Mouse (Mus musculus): ENCODE data around the gene Dctpp1. TPM values are rescaled to one million over a fixed set of nuclear protein-coding genes. Genes with fewer than 3 reads are reported as not detected.

The Dctpp1 gene
- polyA plus RNA-seq, 1 experiment, result 143 TPM

GRCm38 (mm10) chr7:127287940-127288339 is 27.4 kb upstream of the Dctpp1 start:
- Histone ChIP-seq H3K27me3 (replicated peaks) (peaks cover 6% of the 10 kb centered on the region), H3K4me3 (replicated peaks) (no peak overlapping the region), H3K4me1 (peaks cover 74% of the 10 kb centered on the region), H3K36me3 (replicated peaks; ENCODE audit: low read length) (peaks cover 2% of the 10 kb centered on the region), H3K9me3 (no peaks in the 10 kb centered on the region)
- no peak for TF ChIP-seq GATA1 (IDR thresholded peaks at IDR 0.05; ENCODE audit: borderline replicate concordance, low read length)
- TF ChIP-seq FLI1 (IDR thresholded peaks at IDR 0.05; ENCODE audit: low read length), result no peak

GRCm38 (mm10) chr7:127285154-127285553 is 24.6 kb upstream of the Dctpp1 start:
- H3K4me1 ChIP-seq, result peaks cover 91% of the 10 kb centered on the region
- no peak overlapping the region for H3K4me3 ChIP-seq (replicated peaks)

GRCm38 (mm10) chr7:127282190-127282589 is 21.7 kb upstream of the Dctpp1 start:
- no peaks in the 10 kb centered on the region for H3K36me3 ChIP-seq (replicated peaks; ENCODE audit: low read length)
- H3K4me1 ChIP-seq, result peaks cover 92% of the 10 kb centered on the region
- TF ChIP-seq GATA1 (IDR thresholded peaks at IDR 0.05; ENCODE audit: borderline replicate concordance, low read length) (no peak), FLI1 (IDR thresholded peaks at IDR 0.05; ENCODE audit: low read length) (no peak)
- H3K4me3 ChIP-seq (replicated peaks), result no peak overlapping the region
- no peaks in the 10 kb centered on the region for H3K9me3 ChIP-seq
- H3K27me3 ChIP-seq (replicated peaks), result no peaks in the 10 kb centered on the region

More at GRCm38 (mm10) chr7:127285154-127285553, 24.6 kb upstream of the Dctpp1 start:
- H3K36me3 ChIP-seq (replicated peaks; ENCODE audit: low read length), result peaks cover 2% of the 10 kb centered on the region
- TF ChIP-seq FLI1 (IDR thresholded peaks at IDR 0.05; ENCODE audit: low read length), result no peak
- TF ChIP-seq GATA1 (IDR thresholded peaks at IDR 0.05; ENCODE audit: borderline replicate concordance, low read length), result no peak
- H3K9me3 ChIP-seq, result no peaks in the 10 kb centered on the region
- H3K27me3 ChIP-seq (replicated peaks), result peaks cover under 1% of the 10 kb centered on the region

- TF ChIP-seq GATA1 (IDR thresholded peaks at IDR 0.05; ENCODE audit: borderline replicate concordance, low read length), result no peak; the same call in 2 of the 3 replicates
- TF ChIP-seq FLI1 (IDR thresholded peaks at IDR 0.05; ENCODE audit: low read length), result peak; percentile 30; the same call in 1 of the 2 replicates
- Histone ChIP-seq H3K4me1 (peaks cover 95% of the 10 kb centered on the region), H3K36me3 (replicated peaks; ENCODE audit: low read length) (no peaks in the 10 kb centered on the region), H3K9me3 (no peaks in the 10 kb centered on the region), H3K27me3 (replicated peaks) (no peaks in the 10 kb centered on the region), H3K4me3 (replicated peaks) (peak overlapping the region; percentile 74)
Observed at GRCm38 (mm10) chr7:127281114-127281513, 20.6 kb upstream of the Dctpp1 start.

GRCm38 (mm10) chr7:127280092-127280491 is 19.6 kb upstream of the Dctpp1 start:
- Histone ChIP-seq H3K4me3 (replicated peaks) (no peak overlapping the region), H3K27me3 (replicated peaks) (no peaks in the 10 kb centered on the region), H3K9me3 (no peaks in the 10 kb centered on the region), H3K4me1 (peaks cover 90% of the 10 kb centered on the region), H3K36me3 (replicated peaks; ENCODE audit: low read length) (no peaks in the 10 kb centered on the region)
- TF ChIP-seq GATA1 (IDR thresholded peaks at IDR 0.05; ENCODE audit: borderline replicate concordance, low read length) (no peak), FLI1 (IDR thresholded peaks at IDR 0.05; ENCODE audit: low read length) (no peak)

- Histone ChIP-seq H3K9me3 (no peaks in the 10 kb centered on the region), H3K4me3 (replicated peaks) (peak overlapping the region; percentile 85), H3K36me3 (replicated peaks; ENCODE audit: low read length) (no peaks in the 10 kb centered on the region), H3K27me3 (replicated peaks) (no peaks in the 10 kb centered on the region), H3K4me1 (peaks cover 88% of the 10 kb centered on the region)
- TF ChIP-seq GATA1 (IDR thresholded peaks at IDR 0.05; ENCODE audit: borderline replicate concordance, low read length) (no peak), FLI1 (IDR thresholded peaks at IDR 0.05; ENCODE audit: low read length) (no peak)
Observed at GRCm38 (mm10) chr7:127278311-127278710, 17.8 kb upstream of the Dctpp1 start.

GRCm38 (mm10) chr7:127276519-127276961 is 16.0 kb upstream of the Dctpp1 start:
- TF ChIP-seq GATA1 (IDR thresholded peaks at IDR 0.05; ENCODE audit: borderline replicate concordance, low read length) (no peak), FLI1 (IDR thresholded peaks at IDR 0.05; ENCODE audit: low read length) (no peak)
- H3K4me1 ChIP-seq, result peaks cover 90% of the 10 kb centered on the region
- peaks cover 12% of the 10 kb centered on the region for H3K36me3 ChIP-seq (replicated peaks; ENCODE audit: low read length)
- no peaks in the 10 kb centered on the region for H3K9me3 ChIP-seq
- H3K4me3 ChIP-seq (replicated peaks), result no peak overlapping the region
- H3K27me3 ChIP-seq (replicated peaks), result no peaks in the 10 kb centered on the region

- H3K9me3 ChIP-seq, result no peaks in the 10 kb centered on the region
- peak within 1 kb of the TSS; percentile 91 for H3K4me3 ChIP-seq (replicated peaks)
- no peaks in the 10 kb centered on the region for H3K27me3 ChIP-seq (replicated peaks)
- H3K36me3 ChIP-seq (replicated peaks; ENCODE audit: low read length), result peaks cover 25% of the 10 kb centered on the region
- H3K4me1 ChIP-seq, result peaks cover 90% of the 10 kb centered on the region
- TF ChIP-seq GATA1 (IDR thresholded peaks at IDR 0.05; ENCODE audit: borderline replicate concordance, low read length), result no peak
- TF ChIP-seq FLI1 (IDR thresholded peaks at IDR 0.05; ENCODE audit: low read length), result no peak
Observed at GRCm38 (mm10) chr7:127273925-127274789, 13.6 kb upstream of the Dctpp1 start, which contains the start of gene Sephs2. TSS of gene Sephs2 (minus strand) at chr7:127274055.

GRCm38 (mm10) chr7:127273118-127273923 is 12.8 kb upstream of the Dctpp1 start:
- peak overlapping the region; percentile 91 for H3K4me3 ChIP-seq (replicated peaks)
- H3K36me3 ChIP-seq (replicated peaks; ENCODE audit: low read length), result peaks cover 33% of the 10 kb centered on the region
- peaks cover 84% of the 10 kb centered on the region for H3K4me1 ChIP-seq
- H3K27me3 ChIP-seq (replicated peaks), result no peaks in the 10 kb centered on the region
- peaks cover 2% of the 10 kb centered on the region for H3K9me3 ChIP-seq
- TF ChIP-seq FLI1 (IDR thresholded peaks at IDR 0.05; ENCODE audit: low read length) (no peak), GATA1 (IDR thresholded peaks at IDR 0.05; ENCODE audit: borderline replicate concordance, low read length) (no peak)

Measured in megakaryocyte, embryonic 14.5 days (primary cell).